ENCODE assay signal across 10 mouse cellular contexts in genomic region chr17:49642889-49643490, GRCm38 (mm10). TPM values are rescaled to one million over a fixed set of nuclear protein-coding genes. Genes with fewer than 3 reads are reported as not detected.
DNase-seq lines count a peak whose midpoint lies in the region; ATAC-seq lines count a peak whose summit lies in the region.
"Had no signal": no experiment of that assay in that cellular context is flagged by ENCODE, and none has a peak within 500 bp of the region (broad histone marks: within the 10 kb centered on the region; RNA-seq: fewer than 3 reads in every experiment).

No protein-coding gene starts in this region.

- no peak for DNase-seq in lung, postnatal 14 days
- peak; percentile 61 to 63 for DNase-seq in cerebellum, adult 18-20 months
- DNase-seq in layer of hippocampus, adult 9-11 months = peak; percentile 32
- DNase-seq in right cerebral cortex, postnatal 14 days = peak; percentile 22
- DNase-seq in natural killer cell, adult 2 months (ENCODE audit: low spot score in 2 of 2) = no peak
- DNase-seq in spleen, adult 18-20 months = no peak

- H3K36me3 ChIP-seq in lung, embryonic 15.5 days = no peaks in the 10 kb centered on the region
- H3K36me3 ChIP-seq: limb, embryonic 12.5 days; midbrain, embryonic 15.5 days had no signal

- no peaks in the 10 kb centered on the region for H3K27me3 ChIP-seq in lung, embryonic 15.5 days
- H3K27me3 ChIP-seq: limb, embryonic 12.5 days; midbrain, embryonic 15.5 days had no signal

- peak overlapping the region; percentile 87 for H3K27ac ChIP-seq in lung, embryonic 15.5 days
- H3K27ac ChIP-seq: limb, embryonic 12.5 days; midbrain, embryonic 15.5 days had no signal

- no peak overlapping the region for H3K4me2 ChIP-seq in lung, embryonic 15.5 days
- H3K4me2 ChIP-seq: limb, embryonic 12.5 days; midbrain, embryonic 15.5 days had no signal

- H3K9ac ChIP-seq in lung, embryonic 15.5 days = no peak overlapping the region
- H3K9ac ChIP-seq: limb, embryonic 12.5 days; midbrain, embryonic 15.5 days had no signal

- no peak overlapping the region for H3K4me3 ChIP-seq in lung, embryonic 15.5 days
- H3K4me3 ChIP-seq: erythroblast, embryonic 14.5 days; limb, embryonic 12.5 days; midbrain, embryonic 15.5 days had no signal

- peaks cover 9% of the 10 kb centered on the region; the same call in 1 of the 2 replicates for H3K4me1 ChIP-seq in lung, embryonic 15.5 days

- H3K9me3 ChIP-seq in lung, embryonic 15.5 days = no peaks in the 10 kb centered on the region
- H3K9me3 ChIP-seq: midbrain, embryonic 15.5 days had no signal

- 88% methylated on average over 11 of the region's 11 CpGs for WGBS in lung, embryonic 15.5 days

- no peak for ATAC-seq in lung, embryonic 15.5 days (ENCODE audit: borderline replicate concordance, extremely low read depth, low FRiP score, low TSS enrichment)
- ATAC-seq: midbrain, embryonic 15.5 days had no signal

RNA-seq across cellular contexts. Expression of gene Kif6, which starts 28.1 kb away (rescaled TPM):
- 3.6 and 4.7 TPM in 2 replicates for polyA plus RNA-seq in lung, embryonic 15.5 days (2015; fragmentation: Nextera tagmentation; extraction: Ambion mirVana)
- polyA plus RNA-seq: erythroblast, embryonic 14.5 days had no signal

Comparison
In these comparisons a context has a peak if more than half of its experiments do, and no peak if none do; other contexts are left out.
1. DNase-seq: peak in cerebellum, adult 18-20 months (2 of 2), layer of hippocampus, adult 9-11 months (single experiment) and right cerebral cortex, postnatal 14 days (single experiment); none in lung, postnatal 14 days (single experiment), natural killer cell, adult 2 months (0 of 2) and spleen, adult 18-20 months (0 of 2).